Mouse (Mus musculus): ENCODE measurements around the gene Brix1.
A peak's percentile ranks its signal among the peaks of the same experiment; 100 is the strongest.
"Not testable (repeated sequence)": the region's sequence is repeated elsewhere in the genome, so short reads cannot be mapped to it uniquely, and the experiment has no call there.

The Brix1 gene

GRCm38 (mm10) chr15:10485484-10486364, at the start of gene Brix1, which contains the start of gene Rad1:
Brix1 (minus strand) TSS chr15:10485947.
Rad1 (plus strand) TSS chr15:10486018.
- DNase-seq: peak; percentile 94 to 96

- DNase-seq: no peak
These were observed 48.8 kb upstream of the Brix1 start for GRCm38 (mm10) chr15:10534591-10534990.

- not testable (repeated sequence) for DNase-seq
These were observed 47.6 kb upstream of the Brix1 start for GRCm38 (mm10) chr15:10533361-10533760.

GRCm38 (mm10) chr15:10531352-10531751, 45.6 kb upstream of the Brix1 start:
- no peak for DNase-seq

- DNase-seq: no peak
These were observed 40.1 kb upstream of the Brix1 start for GRCm38 (mm10) chr15:10525896-10526295.

- DNase-seq: no peak
These were observed 29.4 kb upstream of the Brix1 start for GRCm38 (mm10) chr15:10515166-10515565.

- no peak for DNase-seq
These were observed 20.4 kb upstream of the Brix1 start for GRCm38 (mm10) chr15:10506099-10506498.

- DNase-seq: peak; percentile 6 to 14
These were observed 15.3 kb upstream of the Brix1 start for GRCm38 (mm10) chr15:10500838-10501719.

GRCm38 (mm10) chr15:10500035-10500434, 14.3 kb upstream of the Brix1 start:
- DNase-seq: no peak

- no peak for DNase-seq
These were observed 13.8 kb upstream of the Brix1 start for GRCm38 (mm10) chr15:10499593-10499992.

GRCm38 (mm10) chr15:10496696-10497095, 10.9 kb upstream of the Brix1 start:
- not testable (repeated sequence) for DNase-seq

GRCm38 (mm10) chr15:10495944-10496343, 10.2 kb upstream of the Brix1 start:
- no peak for DNase-seq

GRCm38 (mm10) chr15:10490101-10490500, 4.4 kb upstream of the Brix1 start:
- DNase-seq: no peak

- no peak for DNase-seq
These were observed 1.5 kb upstream of the Brix1 start for GRCm38 (mm10) chr15:10487246-10487645.

GRCm38 (mm10) chr15:10486365-10486839, 655 bp upstream of the Brix1 start:
- no peak for DNase-seq

GRCm38 (mm10) chr15:10470941-10471340, 14.8 kb downstream of the Brix1 start:
- DNase-seq: peak in 1 of 2 experiments; percentile 10

- DNase-seq: peak; percentile 85 to 89
These were observed 15.5 kb downstream of the Brix1 start, which contains the start of gene Dnajc21 for GRCm38 (mm10) chr15:10470151-10470831. Dnajc21 (minus strand) TSS chr15:10470516.

- no peak for DNase-seq
These were observed 16.1 kb downstream of the Brix1 start for GRCm38 (mm10) chr15:10469641-10470150.

GRCm38 (mm10) chr15:10468761-10469160, 17.0 kb downstream of the Brix1 start:
- DNase-seq: no peak

- no peak for DNase-seq
These were observed 21.1 kb downstream of the Brix1 start for GRCm38 (mm10) chr15:10464678-10465077.

GRCm38 (mm10) chr15:10463555-10463954, 22.2 kb downstream of the Brix1 start:
- no peak for DNase-seq

- DNase-seq: no peak
These were observed 24.8 kb downstream of the Brix1 start for GRCm38 (mm10) chr15:10460986-10461385.

All from cerebellum, postnatal 36 days (tissue).